In the genomic region with DNA sequence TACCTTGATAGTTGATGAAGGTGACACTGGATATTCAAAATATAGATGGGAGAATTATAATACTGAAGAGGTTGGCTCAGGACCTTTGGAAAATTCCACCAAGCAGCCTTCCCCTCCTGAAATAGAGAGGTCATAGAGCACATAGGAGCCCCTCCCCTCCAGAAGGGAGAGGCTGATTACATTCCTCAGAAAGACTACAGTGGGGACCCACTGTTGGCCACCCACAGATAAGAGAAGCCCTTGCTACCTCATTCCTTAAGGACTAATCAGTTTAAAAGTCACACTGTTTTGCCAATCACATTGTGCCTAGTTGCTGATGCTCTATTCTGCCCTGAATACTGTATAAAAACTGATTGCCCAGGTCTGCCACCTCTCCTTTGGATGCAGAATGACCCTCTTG, we compare ENCODE assay signal across 37 mouse cellular contexts. TPM values are rescaled to one million over a fixed set of nuclear protein-coding genes. Genes with fewer than 3 reads are reported as not detected.
DNase-seq lines count a peak whose midpoint lies in the region; ATAC-seq and TF ChIP-seq lines count a peak whose summit lies in the region.
"Had no signal": no experiment of that assay in that cellular context is flagged by ENCODE, and none has a peak within 500 bp of the region (broad histone marks: within the 10 kb centered on the region; RNA-seq: fewer than 3 reads in every experiment).

No protein-coding gene starts in this region.

- peak; percentile 52; the same call in 1 of the 2 replicates for ATAC-seq in intestine, embryonic 15.5 days
- no peak for ATAC-seq in intestine, postnatal 0 days
- ATAC-seq in erythroid progenitor cell, adult 5-6 weeks (replicated peaks; ENCODE audit: low FRiP score, poor library complexity, severe bottlenecking) = peak; percentile 65
- ATAC-seq in liver, embryonic 13.5 days (ENCODE audit: low read depth) = peak; percentile 90
- ATAC-seq in megakaryocyte progenitor cell, adult 5-6 weeks (replicated peaks; ENCODE audit: poor library complexity) = peak; percentile 30; the same call in 1 of the 2 replicates
- ATAC-seq in CD4-positive, CD25-positive, alpha-beta regulatory T cell, adult 4 months = no peak
- ATAC-seq: forebrain, postnatal 0 days; hindbrain, embryonic 16.5 days; midbrain, embryonic 16.5 days had no signal

- no peaks in the 10 kb centered on the region for H3K27me3 ChIP-seq in intestine, embryonic 15.5 days (replicated peaks)
- H3K27me3 ChIP-seq in intestine, postnatal 0 days (replicated peaks; ENCODE audit: control insufficient read depth, insufficient read depth, low read length) = no peaks in the 10 kb centered on the region
- H3K27me3 ChIP-seq in liver, embryonic 13.5 days = no peaks in the 10 kb centered on the region
- H3K27me3 ChIP-seq: limb, embryonic 12.5 days; neural tube, embryonic 12.5 days had no signal

- DNase-seq in liver, embryonic 13.5 days = peak; percentile 58
- DNase-seq in cerebellum, adult 9-11 months = no peak
- no peak for DNase-seq in right cerebral cortex, postnatal 4 days
- DNase-seq: adrenal gland, postnatal 25 days; cerebellum, adult 8-10 months; cerebellum, postnatal 36 days; forebrain, postnatal 0 days; heart, postnatal 14 days; kidney, adult 9 months; kidney, postnatal 25 days; lung, adult 18-20 months; lung, postnatal 10 days; right cerebral cortex, adult 18-20 months had no signal

- TF ChIP-seq CTCF in intestine, postnatal 0 days (IDR thresholded peaks at IDR 0.05; ENCODE audit: low read depth) = no peak

- H3K27ac ChIP-seq in intestine, embryonic 15.5 days = no peak overlapping the region
- H3K27ac ChIP-seq in intestine, postnatal 0 days (ENCODE audit: low read depth, low read length) = no peak overlapping the region; the same call in 1 of the 2 replicates
- H3K27ac ChIP-seq in liver, embryonic 13.5 days = peak overlapping the region; percentile 88
- H3K27ac ChIP-seq: hindbrain, embryonic 10.5 days; left cerebral cortex, adult 2 months; limb, embryonic 12.5 days; macrophage; midbrain, embryonic 10.5 days; neural tube, embryonic 12.5 days had no signal

- no peak overlapping the region for H3K9ac ChIP-seq in intestine, embryonic 15.5 days
- H3K9ac ChIP-seq in intestine, postnatal 0 days (ENCODE audit: low read depth, low read length) = no peak overlapping the region
- peak overlapping the region; percentile 37; the same call in 1 of the 2 replicates for H3K9ac ChIP-seq in liver, embryonic 13.5 days
- H3K9ac ChIP-seq: forebrain, postnatal 0 days; limb, embryonic 12.5 days; neural tube, embryonic 12.5 days had no signal

- H3K36me3 ChIP-seq in intestine, embryonic 15.5 days = no peaks in the 10 kb centered on the region
- H3K36me3 ChIP-seq in intestine, postnatal 0 days (ENCODE audit: control insufficient read depth, insufficient read depth) = no peaks in the 10 kb centered on the region
- no peaks in the 10 kb centered on the region for H3K36me3 ChIP-seq in liver, embryonic 13.5 days
- H3K36me3 ChIP-seq: hindbrain, embryonic 10.5 days; limb, embryonic 12.5 days; midbrain, embryonic 10.5 days; neural tube, embryonic 12.5 days had no signal

- no peaks in the 10 kb centered on the region for H3K9me3 ChIP-seq in intestine, embryonic 15.5 days
- no peaks in the 10 kb centered on the region for H3K9me3 ChIP-seq in intestine, postnatal 0 days (ENCODE audit: control insufficient read depth)
- H3K9me3 ChIP-seq in liver, embryonic 13.5 days (replicated peaks) = no peaks in the 10 kb centered on the region
- H3K9me3 ChIP-seq: hindbrain, embryonic 10.5 days; limb, embryonic 12.5 days; midbrain, embryonic 10.5 days; neural tube, embryonic 12.5 days had no signal

- H3K4me1 ChIP-seq in intestine, embryonic 15.5 days (replicated peaks) = no peaks in the 10 kb centered on the region
- no peaks in the 10 kb centered on the region for H3K4me1 ChIP-seq in intestine, postnatal 0 days (replicated peaks; ENCODE audit: control insufficient read depth, insufficient read depth, low read length)
- H3K4me1 ChIP-seq in liver, embryonic 13.5 days (replicated peaks) = peaks cover 60% of the 10 kb centered on the region

- H3K4me3 ChIP-seq in intestine, embryonic 15.5 days (replicated peaks) = no peak overlapping the region
- H3K4me3 ChIP-seq in intestine, postnatal 0 days (ENCODE audit: low read depth, low read length) = no peak overlapping the region
- H3K4me3 ChIP-seq in liver, embryonic 13.5 days (replicated peaks) = peak overlapping the region; percentile 23
- H3K4me3 ChIP-seq: hindbrain, embryonic 10.5 days; left cerebral cortex, adult 2 months; limb, embryonic 12.5 days; midbrain, embryonic 10.5 days; myocyte; neural tube, embryonic 12.5 days had no signal

- H3K4me2 ChIP-seq in intestine, embryonic 15.5 days (replicated peaks) = no peak overlapping the region
- no peak overlapping the region for H3K4me2 ChIP-seq in intestine, postnatal 0 days (replicated peaks; ENCODE audit: low read depth)
- peak overlapping the region; percentile 52 for H3K4me2 ChIP-seq in liver, embryonic 13.5 days
- H3K4me2 ChIP-seq: limb, embryonic 12.5 days; neural tube, embryonic 12.5 days had no signal

RNA-seq across cellular contexts. Expression of gene Acnat1, which starts 0.9 kb away (rescaled TPM):
- 3.3 and 5.3 TPM in 2 replicates for polyA plus RNA-seq in intestine, embryonic 15.5 days (2015; fragmentation: Nextera tagmentation; extraction: Ambion mirVana)
- polyA plus RNA-seq in intestine, postnatal 0 days (2015; fragmentation: Nextera tagmentation; extraction: Ambion mirVana) = 8.4 and 10.6 TPM in 2 replicates
- total RNA-seq in erythroid progenitor cell, adult 5-6 weeks (2015; ENCODE audit: low replicate concordance) = not detected in 2 replicates
- total RNA-seq in erythroid progenitor cell, adult 5-6 weeks (2017; ENCODE audit: low replicate concordance) = not detected in 2 replicates
- 0.24 and 0.52 TPM in 2 replicates for polyA plus RNA-seq in liver, embryonic 13.5 days (2015; fragmentation: Nextera tagmentation; extraction: Ambion mirVana)
- total RNA-seq in megakaryocyte progenitor cell, adult 5-6 weeks (2015) = not detected in 2 replicates
- not detected in 2 replicates for total RNA-seq in megakaryocyte progenitor cell, adult 5-6 weeks (2017)
- not detected for polyA plus RNA-seq in CD4-positive, CD25-positive, alpha-beta regulatory T cell, adult 4 months (2017; shearing (Covaris generic))
- total RNA-seq: gastrocnemius, adult 8-10 months; heart, adult 8-10 months; heart, postnatal 14 days; layer of hippocampus, adult 18-20 months; left cerebral cortex, adult 2 months had no signal
- polyA plus RNA-seq: embryonic facial prominence, embryonic 11.5 days; forebrain, embryonic 11.5 days; forebrain, postnatal 0 days; heart, embryonic 14.5 days; hindbrain, embryonic 10.5 days; hindbrain, embryonic 16.5 days; limb, embryonic 12.5 days; macrophage; midbrain, embryonic 10.5 days; midbrain, embryonic 16.5 days; myocyte; neural tube, embryonic 12.5 days; spleen, adult 2 months; testis, adult 2 months; urinary bladder, adult 2 months had no signal

RNA-seq across cellular contexts. Expression of gene Baat, which starts 31.8 kb away (rescaled TPM):
- polyA plus RNA-seq in intestine, embryonic 15.5 days (2015; fragmentation: Nextera tagmentation; extraction: Ambion mirVana) = 0.33 and 0.44 TPM in 2 replicates
- polyA plus RNA-seq in intestine, postnatal 0 days (2015; fragmentation: Nextera tagmentation; extraction: Ambion mirVana) = 0.52 and 0.64 TPM in 2 replicates
- 2.9 TPM in 1 of 2 replicates, not detected in the other for total RNA-seq in erythroid progenitor cell, adult 5-6 weeks (2015; ENCODE audit: low replicate concordance)
- total RNA-seq in erythroid progenitor cell, adult 5-6 weeks (2017; ENCODE audit: low replicate concordance) = 0.51 and 1.8 TPM in 2 replicates
- polyA plus RNA-seq in liver, embryonic 13.5 days (2015; fragmentation: Nextera tagmentation; extraction: Ambion mirVana) = 0.32 and 0.43 TPM in 2 replicates
- not detected in 2 replicates for total RNA-seq in megakaryocyte progenitor cell, adult 5-6 weeks (2015)
- not detected in 2 replicates for total RNA-seq in megakaryocyte progenitor cell, adult 5-6 weeks (2017)
- not detected for polyA plus RNA-seq in CD4-positive, CD25-positive, alpha-beta regulatory T cell, adult 4 months (2017; shearing (Covaris generic))
- total RNA-seq: forebrain, postnatal 0 days; heart, postnatal 14 days had no signal
- polyA plus RNA-seq: embryonic facial prominence, embryonic 11.5 days; hindbrain, embryonic 16.5 days; intestine, embryonic 14.5 days; limb, embryonic 12.5 days; macrophage; myocyte; spleen, adult 2 months; testis, adult 2 months; urinary bladder, adult 2 months had no signal

RNA-seq across cellular contexts. Expression of gene Mrpl50, which starts 46.3 kb away (rescaled TPM):
- polyA plus RNA-seq in intestine, embryonic 15.5 days (2015; fragmentation: Nextera tagmentation; extraction: Ambion mirVana) = 91.6 and 106 TPM in 2 replicates
- polyA plus RNA-seq in intestine, postnatal 0 days (2015; fragmentation: Nextera tagmentation; extraction: Ambion mirVana) = 46.0 and 46.3 TPM in 2 replicates
- total RNA-seq in erythroid progenitor cell, adult 5-6 weeks (2015; ENCODE audit: low replicate concordance) = 22.2 and 27.0 TPM in 2 replicates
- total RNA-seq in erythroid progenitor cell, adult 5-6 weeks (2017; ENCODE audit: low replicate concordance) = 9.5 and 13.5 TPM in 2 replicates
- polyA plus RNA-seq in liver, embryonic 13.5 days (2015; fragmentation: Nextera tagmentation; extraction: Ambion mirVana) = 57.8 and 74.2 TPM in 2 replicates
- 45.5 and 50.4 TPM in 2 replicates for total RNA-seq in megakaryocyte progenitor cell, adult 5-6 weeks (2015)
- 35.6 and 44.8 TPM in 2 replicates for total RNA-seq in megakaryocyte progenitor cell, adult 5-6 weeks (2017)
- 10 to 100 TPM; 33.8 to 39.9 TPM for polyA plus RNA-seq in CD4-positive, CD25-positive, alpha-beta regulatory T cell, adult 4 months (2017; shearing (Covaris generic))

RNA-seq across cellular contexts. Expression of gene Zfp189, which starts 46.4 kb away (rescaled TPM):
- 4.8 and 5.7 TPM in 2 replicates for polyA plus RNA-seq in intestine, embryonic 15.5 days (2015; fragmentation: Nextera tagmentation; extraction: Ambion mirVana)
- polyA plus RNA-seq in intestine, postnatal 0 days (2015; fragmentation: Nextera tagmentation; extraction: Ambion mirVana) = 2.0 and 2.4 TPM in 2 replicates
- 1.1 TPM in 1 of 2 replicates, not detected in the other for total RNA-seq in erythroid progenitor cell, adult 5-6 weeks (2015; ENCODE audit: low replicate concordance)
- 0.98 and 3.6 TPM in 2 replicates for total RNA-seq in erythroid progenitor cell, adult 5-6 weeks (2017; ENCODE audit: low replicate concordance)
- 3.0 and 4.2 TPM in 2 replicates for polyA plus RNA-seq in liver, embryonic 13.5 days (2015; fragmentation: Nextera tagmentation; extraction: Ambion mirVana)
- total RNA-seq in megakaryocyte progenitor cell, adult 5-6 weeks (2015) = 8.7 and 9.7 TPM in 2 replicates
- total RNA-seq in megakaryocyte progenitor cell, adult 5-6 weeks (2017) = 4.0 and 7.6 TPM in 2 replicates
- polyA plus RNA-seq in CD4-positive, CD25-positive, alpha-beta regulatory T cell, adult 4 months (2017; shearing (Covaris generic)) = 1 to 10 TPM; 3.3 to 4.0 TPM

Comparison
In these comparisons a context has a peak if more than half of its experiments do, and no peak if none do; other contexts are left out.
1. ATAC-seq: peak in intestine, embryonic 15.5 days (single experiment), erythroid progenitor cell, adult 5-6 weeks (single experiment), liver, embryonic 13.5 days (single experiment) and megakaryocyte progenitor cell, adult 5-6 weeks (single experiment); none in intestine, postnatal 0 days (single experiment) and CD4-positive, CD25-positive, alpha-beta regulatory T cell, adult 4 months (single experiment).